Mouse (Mus musculus): ENCODE results near the gene Cfap97d2. TPM values are rescaled to one million over a fixed set of nuclear protein-coding genes. Genes with fewer than 3 reads are reported as not detected.
"Not testable (repeated sequence)": the region's sequence is repeated elsewhere in the genome, so short reads cannot be mapped to it uniquely, and the experiment has no call there.

Gene Cfap97d2
- polyA plus RNA-seq, 1 experiment, result 2.3 TPM

GRCm38 (mm10) chr8:13718980-13719379 is 13.3 kb downstream of the Cfap97d2 start:
- no peak overlapping the region for H3K4me3 ChIP-seq (ENCODE audit: insufficient read depth, low read length)
- TF ChIP-seq CTCF (IDR thresholded peaks at IDR 0.05; ENCODE audit: extremely low read depth, insufficient read depth, low read length) (no peak), POLR2A (IDR thresholded peaks at IDR 0.05; ENCODE audit: extremely low read depth, insufficient read depth, low read length) (no peak)
- no peaks in the 10 kb centered on the region for H3K4me1 ChIP-seq (ENCODE audit: control insufficient read depth, insufficient read depth, low read length)
- H3K27ac ChIP-seq (ENCODE audit: insufficient read depth, low read length), result no peak overlapping the region

- no peak for TF ChIP-seq POLR2A (IDR thresholded peaks at IDR 0.05; ENCODE audit: extremely low read depth, insufficient read depth, low read length)
- peak; percentile 40; the same call in 1 of the 2 replicates for TF ChIP-seq CTCF (IDR thresholded peaks at IDR 0.05; ENCODE audit: extremely low read depth, insufficient read depth, low read length)
- H3K27ac ChIP-seq (ENCODE audit: insufficient read depth, low read length), result no peak overlapping the region
- no peaks in the 10 kb centered on the region for H3K4me1 ChIP-seq (ENCODE audit: control insufficient read depth, insufficient read depth, low read length)
- no peak overlapping the region for H3K4me3 ChIP-seq (ENCODE audit: insufficient read depth, low read length)
These were observed 20.0 kb downstream of the Cfap97d2 start for GRCm38 (mm10) chr8:13725722-13726121.

GRCm38 (mm10) chr8:13727469-13728094 is 21.9 kb downstream of the Cfap97d2 start:
- H3K4me1 ChIP-seq (ENCODE audit: control insufficient read depth, insufficient read depth, low read length), result no peaks in the 10 kb centered on the region
- H3K27ac ChIP-seq (ENCODE audit: insufficient read depth, low read length), result no peak overlapping the region
- no peak for TF ChIP-seq POLR2A (IDR thresholded peaks at IDR 0.05; ENCODE audit: extremely low read depth, insufficient read depth, low read length)
- H3K4me3 ChIP-seq (ENCODE audit: insufficient read depth, low read length), result no peak overlapping the region

GRCm38 (mm10) chr8:13740323-13740770 is 34.7 kb downstream of the Cfap97d2 start:
- Histone ChIP-seq H3K27ac (ENCODE audit: insufficient read depth, low read length) (no peak overlapping the region), H3K4me1 (ENCODE audit: control insufficient read depth, insufficient read depth, low read length) (no peaks in the 10 kb centered on the region)
- TF ChIP-seq CTCF (IDR thresholded peaks at IDR 0.05; ENCODE audit: extremely low read depth, insufficient read depth, low read length) (no peak), POLR2A (IDR thresholded peaks at IDR 0.05; ENCODE audit: extremely low read depth, insufficient read depth, low read length) (no peak)

GRCm38 (mm10) chr8:13740817-13741613 is 35.3 kb downstream of the Cfap97d2 start:
- no peak overlapping the region for H3K27ac ChIP-seq (ENCODE audit: insufficient read depth, low read length)
- TF ChIP-seq CTCF (IDR thresholded peaks at IDR 0.05; ENCODE audit: extremely low read depth, insufficient read depth, low read length), result no peak
- no peak overlapping the region for H3K4me3 ChIP-seq (ENCODE audit: insufficient read depth, low read length)
- H3K4me1 ChIP-seq (ENCODE audit: control insufficient read depth, insufficient read depth, low read length), result no peaks in the 10 kb centered on the region

More at GRCm38 (mm10) chr8:13740323-13740770, 34.7 kb downstream of the Cfap97d2 start:
- H3K4me3 ChIP-seq (ENCODE audit: insufficient read depth, low read length), result no peak overlapping the region

GRCm38 (mm10) chr8:13746212-13746611 is 40.5 kb downstream of the Cfap97d2 start:
- H3K4me1 ChIP-seq (ENCODE audit: control insufficient read depth, insufficient read depth, low read length); H3K4me3 ChIP-seq (ENCODE audit: insufficient read depth, low read length): not testable (repeated sequence)

GRCm38 (mm10) chr8:13747626-13748025 is 41.9 kb downstream of the Cfap97d2 start:
- H3K27ac ChIP-seq (ENCODE audit: insufficient read depth, low read length), result no peak overlapping the region
- TF ChIP-seq POLR2A (IDR thresholded peaks at IDR 0.05; ENCODE audit: extremely low read depth, insufficient read depth, low read length), result no peak
- no peak for TF ChIP-seq CTCF (IDR thresholded peaks at IDR 0.05; ENCODE audit: extremely low read depth, insufficient read depth, low read length)
- no peaks in the 10 kb centered on the region for H3K4me1 ChIP-seq (ENCODE audit: control insufficient read depth, insufficient read depth, low read length)
- H3K4me3 ChIP-seq (ENCODE audit: insufficient read depth, low read length), result no peak overlapping the region

More at GRCm38 (mm10) chr8:13746212-13746611, 40.5 kb downstream of the Cfap97d2 start:
- H3K27ac ChIP-seq (ENCODE audit: insufficient read depth, low read length), result not testable (repeated sequence)

GRCm38 (mm10) chr8:13753680-13754079 is 48.0 kb downstream of the Cfap97d2 start:
- H3K27ac ChIP-seq (ENCODE audit: insufficient read depth, low read length), result no peak overlapping the region
- no peak overlapping the region for H3K4me3 ChIP-seq (ENCODE audit: insufficient read depth, low read length)
- TF ChIP-seq POLR2A (IDR thresholded peaks at IDR 0.05; ENCODE audit: extremely low read depth, insufficient read depth, low read length), result no peak
- peak; percentile 77 for TF ChIP-seq CTCF (IDR thresholded peaks at IDR 0.05; ENCODE audit: extremely low read depth, insufficient read depth, low read length)
- H3K4me1 ChIP-seq (ENCODE audit: control insufficient read depth, insufficient read depth, low read length), result peaks cover under 1% of the 10 kb centered on the region; the same call in 1 of the 2 replicates

- Histone ChIP-seq H3K4me3 (ENCODE audit: insufficient read depth, low read length) (no peak overlapping the region), H3K4me1 (ENCODE audit: control insufficient read depth, insufficient read depth, low read length) (peaks cover 2% of the 10 kb centered on the region; the same call in 1 of the 2 replicates), H3K27ac (ENCODE audit: insufficient read depth, low read length) (no peak overlapping the region)
- TF ChIP-seq POLR2A (IDR thresholded peaks at IDR 0.05; ENCODE audit: extremely low read depth, insufficient read depth, low read length) (no peak), CTCF (IDR thresholded peaks at IDR 0.05; ENCODE audit: extremely low read depth, insufficient read depth, low read length) (no peak)
These were observed 50.8 kb downstream of the Cfap97d2 start for GRCm38 (mm10) chr8:13756480-13756879.
